Mouse (Mus musculus) midbrain, embryonic 11.5 days (tissue): ENCODE measurements around the gene Olfr68. TPM values are rescaled to one million over a fixed set of nuclear protein-coding genes. Genes with fewer than 3 reads are reported as not detected.
"Not testable (repeated sequence)": the region's sequence is repeated elsewhere in the genome, so short reads cannot be mapped to it uniquely, and the experiment has no call there.

ENCODE experiments used
- ATAC-seq: fragments of 200-750 bp; cut with Nextera tagmentation; 2 replicates; pipeline ENCODE4 v1.8.0; 2017; ENCODE audit warnings: moderate TSS enrichment, moderate library complexity; ENCODE audit not compliant: low FRiP score
- DNase-seq: peaks from one replicate; pipeline ENCODE4 v3.0.0; 2015; ENCODE audit warnings: low spot score; ENCODE audit errors: missing footprints
- H3K27ac ChIP-seq: fragments of 300-500 bp; sonication (generic); 2 replicates; pipeline ENCODE4 v1.5.1; 2014; ENCODE audit warnings: low read depth, low read length
- H3K27me3 ChIP-seq: fragments of 300-500 bp; sonication (generic); 2 replicates; pipeline ENCODE4 v1.6.1; 2014; ENCODE audit warnings: mild to moderate bottlenecking, low read length, moderate library complexity, mixed read lengths; ENCODE audit not compliant: control insufficient read depth, insufficient read depth
- H3K36me3 ChIP-seq: fragments of 300-500 bp; sonication (generic); 2 replicates; pipeline ENCODE4 v1.6.1; 2014; ENCODE audit warnings: mild to moderate bottlenecking, low read length, moderate library complexity, mixed read lengths; ENCODE audit not compliant: control insufficient read depth, insufficient read depth
- H3K4me1 ChIP-seq: fragments of 300-500 bp; sonication (generic); 2 replicates; pipeline ENCODE4 v1.6.1; 2014; ENCODE audit warnings: low read length; ENCODE audit not compliant: control insufficient read depth, insufficient read depth
- H3K4me2 ChIP-seq: fragments of 300-500 bp; sonication (generic); 2 replicates; pipeline ENCODE4 v1.6.1; 2014; ENCODE audit warnings: mild to moderate bottlenecking, moderate library complexity
- H3K4me3 ChIP-seq: fragments of 300-500 bp; sonication (generic); 2 replicates; pipeline ENCODE4 v1.5.1; 2014; ENCODE audit warnings: low read depth, low read length
- H3K9ac ChIP-seq: fragments of 300-500 bp; sonication (generic); 2 replicates; pipeline ENCODE4 v1.6.1; 2014; ENCODE audit warnings: low read length
- H3K9me3 ChIP-seq: fragments of 300-500 bp; sonication (generic); 2 replicates; pipeline ENCODE4 v1.6.1; 2016; ENCODE audit warnings: low read length; ENCODE audit not compliant: control insufficient read depth
- WGBS: fragments of 180-500 bp; shearing (Covaris S2); extraction: QIAGEN DNeasy Blood & Tissue Kit; methylation state at CpG from one replicate; pipeline ENCODE4 v1.1.7; 2014; 5-methylcytosine and 5-hydroxymethylcytosine counted together
- polyA plus RNA-seq: library from polyadenylated mRNA; unstranded; fragments of >200 nt; fragmentation: Nextera tagmentation; extraction: Ambion mirVana; gene quantifications from 2 replicates; pipeline ENCODE4 v1.2.1, GENCODE M21; 2014

Gene Olfr68
- polyA plus RNA-seq = not detected in 2 replicates

DNA sequence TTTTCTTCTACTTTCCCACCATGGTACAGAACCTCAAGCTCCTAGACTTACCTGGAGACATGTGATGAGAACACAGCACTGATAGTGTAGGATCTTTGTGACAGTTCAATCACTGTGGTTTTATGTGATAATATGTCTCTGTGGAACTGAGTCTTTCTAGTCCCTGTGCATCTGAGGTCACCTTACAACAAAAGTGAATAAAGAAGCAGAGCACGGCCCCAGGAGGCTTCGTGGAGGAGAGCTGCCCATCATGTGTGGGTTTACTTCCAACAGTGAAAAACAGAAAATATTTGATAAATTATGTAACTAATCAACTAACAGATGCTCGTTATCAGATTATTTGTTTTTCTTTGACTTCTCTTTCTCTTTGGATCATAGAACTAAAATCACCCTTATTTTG is at the start of gene Olfr68:
TSS of gene Olfr68 (minus strand) at position 101 of the 400 bp plus-strand sequence.
- Histone ChIP-seq H3K9ac (no peak within 1 kb of the TSS), H3K27ac (no peak within 1 kb of the TSS), H3K4me2 (no peak within 1 kb of the TSS), H3K36me3 (no peaks in the 10 kb centered on the region), H3K27me3 (no peaks in the 10 kb centered on the region), H3K9me3 (no peaks in the 10 kb centered on the region), H3K4me1 (no peaks in the 10 kb centered on the region), H3K4me3 (no peak within 1 kb of the TSS)
- DNase-seq (no peak), ATAC-seq (no peak)
- 80% methylated on average over 3 of the region's 3 CpGs for WGBS

DNA sequence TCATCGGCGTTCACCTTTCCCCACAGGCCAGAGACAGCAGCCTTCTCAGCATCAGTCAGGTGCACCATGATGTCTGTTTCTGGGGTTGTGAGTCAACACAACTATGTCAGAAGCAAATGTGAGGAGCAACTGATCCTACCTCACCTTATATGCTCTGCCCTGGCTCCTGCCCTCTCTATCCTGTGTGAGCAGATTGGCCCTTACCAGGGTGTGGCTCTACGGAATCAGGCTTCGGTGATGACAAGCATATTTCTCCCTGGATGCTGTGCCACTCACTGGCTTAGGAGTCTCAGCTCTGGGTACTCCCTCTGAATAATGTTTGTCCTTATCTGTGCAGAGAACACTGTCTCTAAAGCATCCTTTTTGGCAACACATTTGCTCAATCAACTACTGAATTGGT is 48.3 kb upstream of the Olfr68 start, which contains the start of gene Hbb-bs:
TSS of gene Hbb-bs (minus strand) at position 289 of the 400 bp plus-strand sequence.
- WGBS = 94% methylated on average over 4 of the region's 4 CpGs
- no peak within 1 kb of the TSS for H3K9ac ChIP-seq
- DNase-seq = no peak

DNA sequence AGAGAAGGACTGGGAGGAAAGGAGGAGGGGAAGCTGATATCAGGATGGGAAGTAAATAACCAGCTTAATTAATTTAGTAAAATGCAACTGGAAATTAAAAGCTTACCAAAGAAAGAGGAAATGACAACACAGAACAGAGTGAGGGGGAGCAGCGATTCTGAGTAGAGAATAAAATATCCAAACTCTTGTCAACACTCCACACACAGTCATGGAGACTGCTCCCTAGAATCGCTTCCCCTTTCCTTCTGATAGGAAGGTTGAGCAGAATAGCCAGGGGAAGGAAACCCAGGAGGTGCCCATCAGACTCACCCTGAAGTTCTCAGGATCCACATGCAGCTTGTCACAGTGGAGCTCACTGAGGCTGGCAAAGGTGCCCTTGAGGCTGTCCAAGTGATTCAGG is 47.6 kb upstream of the Olfr68 start:
- not testable (repeated sequence) for H3K36me3 ChIP-seq, H3K27me3 ChIP-seq, DNase-seq, H3K9ac ChIP-seq, H3K4me3 ChIP-seq, H3K9me3 ChIP-seq, H3K4me2 ChIP-seq, H3K4me1 ChIP-seq, H3K27ac ChIP-seq, ATAC-seq
- WGBS = no CpG with 5 or more reads among the region's 2 CpGs

More for the DNA sequence above, 48.3 kb upstream of the Olfr68 start, which contains the start of gene Hbb-bs:
- H3K27ac ChIP-seq = no peak within 1 kb of the TSS
- no peaks in the 10 kb centered on the region for H3K27me3 ChIP-seq
- H3K4me3 ChIP-seq = no peak within 1 kb of the TSS
- ATAC-seq = no peak
- H3K4me2 ChIP-seq = no peak within 1 kb of the TSS
- no peaks in the 10 kb centered on the region for H3K36me3 ChIP-seq
- no peaks in the 10 kb centered on the region for H3K9me3 ChIP-seq
- no peaks in the 10 kb centered on the region for H3K4me1 ChIP-seq

DNA sequence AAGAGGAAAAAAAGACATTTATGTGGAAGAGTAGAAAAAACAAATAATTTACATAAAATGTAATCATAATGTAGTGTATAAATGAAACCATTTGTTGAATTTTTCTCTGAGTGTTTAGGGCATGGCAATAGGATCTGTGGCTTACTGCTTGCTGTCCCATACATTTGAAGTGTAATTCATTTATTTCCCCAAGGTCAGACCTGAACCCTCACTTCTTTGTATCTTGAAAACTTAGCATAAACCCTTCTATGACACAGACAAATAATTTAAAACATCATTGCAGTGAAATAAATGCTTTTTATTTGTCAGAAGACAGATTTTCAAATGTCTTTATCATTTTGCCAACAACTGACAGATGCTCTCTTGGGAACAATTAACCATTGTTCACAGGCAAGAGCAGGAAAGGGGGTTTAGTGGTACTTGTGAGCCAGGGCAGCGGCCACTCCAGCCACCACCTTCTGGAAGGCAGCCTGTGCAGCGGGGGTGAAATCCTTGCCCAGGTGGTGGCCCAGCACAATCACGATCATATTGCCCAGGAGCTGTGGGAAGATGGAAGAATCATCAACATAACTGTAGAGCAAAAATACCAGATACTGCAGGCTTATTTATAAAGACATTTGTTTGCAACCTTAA is 46.9 kb upstream of the Olfr68 start:
- Histone ChIP-seq H3K4me2 (no peak overlapping the region), H3K36me3 (no peaks in the 10 kb centered on the region), H3K27me3 (no peaks in the 10 kb centered on the region), H3K4me3 (no peak overlapping the region), H3K4me1 (no peaks in the 10 kb centered on the region), H3K9ac (no peak overlapping the region), H3K27ac (no peak overlapping the region), H3K9me3 (no peaks in the 10 kb centered on the region)
- 85% methylated on average over 3 of the region's 3 CpGs for WGBS
- DNase-seq (no peak), ATAC-seq (no peak)

DNA sequence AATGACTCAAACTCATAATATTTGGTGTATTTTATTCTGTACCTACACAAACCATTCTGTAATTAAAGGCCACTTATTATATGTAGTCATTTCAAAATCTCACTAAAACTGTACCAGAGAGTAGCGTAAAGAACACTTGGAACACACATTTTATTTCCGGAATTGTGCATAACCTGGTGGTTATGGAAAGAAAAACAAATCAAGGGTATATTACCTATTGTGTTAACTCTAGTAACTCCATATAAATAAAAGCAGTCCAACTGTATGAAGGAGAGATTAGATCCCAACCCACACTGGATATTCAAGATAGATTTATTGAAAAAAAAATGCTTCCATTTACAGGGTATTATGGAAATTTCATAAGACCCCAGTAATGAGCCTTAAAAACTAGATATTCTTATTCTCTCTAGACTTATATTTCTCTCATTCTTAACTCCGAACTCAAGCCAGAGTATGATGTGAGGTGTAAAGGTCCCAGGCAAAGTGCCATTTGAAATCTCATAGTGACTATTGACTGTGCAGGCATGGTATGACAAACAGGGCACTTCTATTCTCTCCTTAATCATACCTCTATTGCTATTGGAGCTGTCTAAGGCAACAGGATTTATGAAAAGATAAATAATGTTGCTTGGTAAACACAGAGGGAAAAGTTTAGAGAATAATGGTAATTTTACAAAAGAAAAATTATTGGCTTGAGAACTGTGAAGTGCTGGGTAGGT is 46.2 kb upstream of the Olfr68 start:
- DNase-seq = no peak
- Histone ChIP-seq H3K27ac (no peak overlapping the region), H3K36me3 (no peaks in the 10 kb centered on the region), H3K4me3 (no peak overlapping the region), H3K27me3 (no peaks in the 10 kb centered on the region), H3K4me1 (no peaks in the 10 kb centered on the region), H3K4me2 (no peak overlapping the region), H3K9me3 (no peaks in the 10 kb centered on the region), H3K9ac (no peak overlapping the region)
- WGBS = 88% methylated on average over 3 of the region's 3 CpGs
- ATAC-seq = no peak

DNA sequence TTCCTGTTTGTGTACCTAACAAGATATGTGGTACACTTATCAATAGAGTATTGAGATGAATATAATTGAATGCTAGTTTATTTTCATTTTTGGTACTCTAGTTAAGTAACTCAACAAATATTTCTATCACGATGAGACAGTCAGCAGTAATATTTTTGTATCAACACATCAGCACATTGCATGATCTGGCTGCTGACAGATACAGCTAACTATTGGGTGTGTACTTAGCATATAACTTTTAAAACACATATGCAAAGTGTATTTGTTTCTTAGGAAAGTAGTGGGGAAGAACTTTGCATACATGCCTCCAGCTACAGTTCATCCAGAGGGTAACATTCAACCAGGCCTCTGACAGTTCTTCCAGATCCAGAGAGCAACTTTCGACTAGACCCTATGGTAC is 45.1 kb upstream of the Olfr68 start:
- H3K4me1 ChIP-seq = no peaks in the 10 kb centered on the region
- WGBS = 89% methylated on average over 2 of the region's 2 CpGs
- ATAC-seq = no peak
- no peak overlapping the region for H3K4me2 ChIP-seq
- no peak overlapping the region for H3K4me3 ChIP-seq
- H3K9ac ChIP-seq = no peak overlapping the region
- no peaks in the 10 kb centered on the region for H3K36me3 ChIP-seq
- H3K27me3 ChIP-seq = no peaks in the 10 kb centered on the region
- no peak overlapping the region for H3K27ac ChIP-seq
- no peaks in the 10 kb centered on the region for H3K9me3 ChIP-seq
- no peak for DNase-seq

DNA sequence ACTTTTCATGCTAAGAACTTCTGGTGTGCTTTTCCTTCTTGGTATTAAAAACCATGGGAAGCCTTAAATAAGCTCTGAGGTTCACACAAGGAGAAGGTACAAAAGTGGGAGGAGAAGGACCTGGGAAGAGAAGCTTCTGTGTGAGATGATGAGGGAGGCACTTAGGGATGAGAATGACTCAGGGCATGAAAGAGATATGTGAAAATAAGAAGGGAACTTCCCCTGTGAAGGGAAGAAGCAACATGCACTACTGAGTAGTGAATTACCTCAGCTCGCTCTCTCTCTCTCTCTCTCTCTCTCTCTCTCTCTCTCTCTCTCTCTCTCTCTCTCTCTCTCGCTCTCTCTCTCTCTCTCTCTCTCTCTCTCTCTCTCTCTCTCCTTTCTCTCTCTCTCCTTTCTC is 35.6 kb upstream of the Olfr68 start:
- ATAC-seq, H3K4me2 ChIP-seq, DNase-seq, H3K36me3 ChIP-seq, H3K4me1 ChIP-seq, H3K9ac ChIP-seq, H3K4me3 ChIP-seq, H3K27ac ChIP-seq, H3K27me3 ChIP-seq, H3K9me3 ChIP-seq: not testable (repeated sequence)
- 92% methylated on average over 1 of the region's 2 CpGs for WGBS

DNA sequence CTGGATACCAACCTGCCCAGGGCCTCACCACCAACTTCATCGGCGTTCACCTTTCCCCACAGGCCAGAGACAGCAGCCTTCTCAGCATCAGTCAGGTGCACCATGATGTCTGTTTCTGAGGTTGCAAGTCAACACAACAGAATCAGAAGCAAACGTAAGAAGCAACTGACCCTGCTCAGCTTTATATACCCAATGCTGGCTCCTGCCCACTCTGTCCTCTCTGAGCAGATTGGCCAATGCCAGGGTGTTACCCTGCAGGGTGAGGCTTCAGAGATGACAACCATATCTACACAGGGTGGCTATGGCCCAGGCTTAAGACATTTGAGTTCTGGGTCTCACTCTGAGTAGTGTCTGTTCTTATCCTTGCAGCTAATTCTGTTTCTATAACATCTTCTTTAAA is 34.3 kb upstream of the Olfr68 start, which contains the start of gene Hbb-bt:
TSS of gene Hbb-bt (minus strand) at position 231 of the 400 bp plus-strand sequence.
- Histone ChIP-seq H3K27ac (no peak within 1 kb of the TSS), H3K9me3 (no peaks in the 10 kb centered on the region), H3K4me2 (no peak within 1 kb of the TSS), H3K36me3 (no peaks in the 10 kb centered on the region), H3K4me3 (no peak within 1 kb of the TSS), H3K27me3 (no peaks in the 10 kb centered on the region), H3K9ac (no peak within 1 kb of the TSS), H3K4me1 (no peaks in the 10 kb centered on the region)
- ATAC-seq = no peak
- no peak for DNase-seq
- 92% methylated on average over 3 of the region's 3 CpGs for WGBS

DNA sequence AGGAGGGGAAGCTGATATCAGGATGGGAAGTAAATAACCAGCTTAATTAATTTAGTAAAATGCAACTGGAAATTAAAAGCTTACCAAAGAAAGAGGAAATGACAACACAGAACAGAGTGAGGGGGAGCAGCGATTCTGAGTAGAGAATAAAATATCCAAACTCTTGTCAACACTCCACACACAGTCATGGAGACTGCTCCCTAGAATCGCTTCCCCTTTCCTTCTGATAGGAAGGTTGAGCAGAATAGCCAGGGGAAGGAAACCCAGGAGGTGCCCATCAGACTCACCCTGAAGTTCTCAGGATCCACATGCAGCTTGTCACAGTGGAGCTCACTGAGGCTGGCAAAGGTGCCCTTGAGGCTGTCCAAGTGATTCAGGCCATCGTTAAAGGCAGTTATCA is 33.7 kb upstream of the Olfr68 start:
- not testable (repeated sequence) for ATAC-seq

More for the DNA sequence above, 33.7 kb upstream of the Olfr68 start:
- H3K9ac ChIP-seq, H3K27me3 ChIP-seq, H3K27ac ChIP-seq, H3K4me1 ChIP-seq, DNase-seq, H3K9me3 ChIP-seq, H3K4me2 ChIP-seq, H3K36me3 ChIP-seq, H3K4me3 ChIP-seq: not testable (repeated sequence)
- WGBS = no CpG with 5 or more reads among the region's 3 CpGs
